In genomic region chrX:139774309-139775083, GRCm38 (mm10) we compare ENCODE assay signal across 9 mouse cellular contexts. TPM values are rescaled to one million over a fixed set of nuclear protein-coding genes. Genes with fewer than 3 reads are reported as not detected.
DNase-seq lines count a peak whose midpoint lies in the region; ATAC-seq and TF ChIP-seq lines count a peak whose summit lies in the region.
"Had no signal": no experiment of that assay in that cellular context is flagged by ENCODE, and none has a peak within 500 bp of the region (broad histone marks: within the 10 kb centered on the region; RNA-seq: fewer than 3 reads in every experiment).

No protein-coding gene starts in this region.

- H3K79me2 ChIP-seq in C2C12 (ENCODE audit: control insufficient read depth, insufficient read depth) = no peaks in the 10 kb centered on the region

- peaks cover 6% of the 10 kb centered on the region; the same call in 1 of the 2 replicates for H3K27me3 ChIP-seq in forebrain, embryonic 13.5 days
- no peaks in the 10 kb centered on the region for H3K27me3 ChIP-seq in forebrain, embryonic 16.5 days (replicated peaks; ENCODE audit: control insufficient read depth, insufficient read depth, low read length)
- no peaks in the 10 kb centered on the region for H3K27me3 ChIP-seq in C2C12 (ENCODE audit: control insufficient read depth, insufficient read depth, insufficient read length)
- H3K27me3 ChIP-seq in forebrain, embryonic 14.5 days (replicated peaks; ENCODE audit: control insufficient read depth, insufficient read depth, low read length) = no peaks in the 10 kb centered on the region
- 0 out of 2 replicates have a peak, but pooled peaks cover 3% of the 10 kb centered on the region for H3K27me3 ChIP-seq in kidney, embryonic 14.5 days (ENCODE audit: control insufficient read depth, insufficient read depth, low read length)

- peak; percentile 61 for DNase-seq in brain, embryonic 14.5 days (ENCODE audit: low read depth)
- peak; percentile 50 for DNase-seq in forebrain, embryonic 14.5 days (ENCODE audit: low spot score)
- peak; percentile 69 for DNase-seq in lung, postnatal 14 days
- DNase-seq in spleen, postnatal 4 days (ENCODE audit: low spot score in 2 of 2) = peak; percentile 44 to 75

- peak; percentile 30 for TF ChIP-seq CTCF in C2C12 (IDR thresholded peaks at IDR 0.05; ENCODE audit: control insufficient read depth, insufficient read depth, insufficient read length)
- TF ChIP-seq CTCF in brain, embryonic 14.5 days (IDR thresholded peaks at IDR 0.05; ENCODE audit: borderline replicate concordance, extremely low read depth, insufficient read depth, insufficient read length) = peak; percentile 52; the same call in 1 of the 2 replicates

- TF ChIP-seq POLR2A in brain, embryonic 14.5 days (IDR thresholded peaks at IDR 0.05; ENCODE audit: borderline replicate concordance, extremely low read depth, insufficient read depth, insufficient read length, poor library complexity, severe bottlenecking) = no peak

- H3K4me2 ChIP-seq in forebrain, embryonic 13.5 days = no peak overlapping the region
- no peak overlapping the region for H3K4me2 ChIP-seq in forebrain, embryonic 16.5 days (ENCODE audit: low read length)
- H3K4me2 ChIP-seq in forebrain, embryonic 14.5 days (ENCODE audit: low read length) = no peak overlapping the region
- no peak overlapping the region for H3K4me2 ChIP-seq in kidney, embryonic 14.5 days (replicated peaks; ENCODE audit: low read depth, low read length)
- H3K4me2 ChIP-seq: limb, embryonic 12.5 days had no signal

- no peaks in the 10 kb centered on the region for H3K79me3 ChIP-seq in C2C12 (ENCODE audit: low read depth)

- no peak overlapping the region for H3K4me3 ChIP-seq in forebrain, embryonic 13.5 days
- no peak overlapping the region for H3K4me3 ChIP-seq in forebrain, embryonic 16.5 days (replicated peaks; ENCODE audit: low read length)
- no peak overlapping the region for H3K4me3 ChIP-seq in C2C12 (ENCODE audit: insufficient read depth, poor library complexity, severe bottlenecking)
- H3K4me3 ChIP-seq in forebrain, embryonic 14.5 days (ENCODE audit: low read depth, low read length) = no peak overlapping the region
- no peak overlapping the region for H3K4me3 ChIP-seq in kidney, embryonic 14.5 days (ENCODE audit: low read length)
- H3K4me3 ChIP-seq: limb, embryonic 12.5 days had no signal

- no peak overlapping the region for H3K9ac ChIP-seq in forebrain, embryonic 13.5 days
- no peak overlapping the region for H3K9ac ChIP-seq in forebrain, embryonic 16.5 days (replicated peaks; ENCODE audit: low read depth, low read length)
- no peak overlapping the region for H3K9ac ChIP-seq in forebrain, embryonic 14.5 days (ENCODE audit: low read length)
- H3K9ac ChIP-seq in kidney, embryonic 14.5 days (ENCODE audit: low read depth, low read length) = no peak overlapping the region
- H3K9ac ChIP-seq: limb, embryonic 12.5 days had no signal

- H3K27ac ChIP-seq in forebrain, embryonic 13.5 days = no peak overlapping the region
- no peak overlapping the region for H3K27ac ChIP-seq in forebrain, embryonic 16.5 days (ENCODE audit: low read length)
- no peak overlapping the region for H3K27ac ChIP-seq in forebrain, embryonic 14.5 days (ENCODE audit: low read depth, low read length)
- H3K27ac ChIP-seq in kidney, embryonic 14.5 days (ENCODE audit: low read depth, low read length) = no peak overlapping the region
- H3K27ac ChIP-seq: limb, embryonic 12.5 days had no signal

- no peaks in the 10 kb centered on the region for H3K9me3 ChIP-seq in forebrain, embryonic 13.5 days (replicated peaks)
- H3K9me3 ChIP-seq in forebrain, embryonic 16.5 days (ENCODE audit: control insufficient read depth, low read length) = no peaks in the 10 kb centered on the region
- H3K9me3 ChIP-seq in forebrain, embryonic 14.5 days (replicated peaks; ENCODE audit: control insufficient read depth, low read length) = no peaks in the 10 kb centered on the region
- H3K9me3 ChIP-seq in kidney, embryonic 14.5 days (ENCODE audit: control insufficient read depth, low read length) = no peaks in the 10 kb centered on the region
- H3K9me3 ChIP-seq: limb, embryonic 12.5 days had no signal

- H3K4me1 ChIP-seq in forebrain, embryonic 13.5 days = no peaks in the 10 kb centered on the region
- H3K4me1 ChIP-seq in forebrain, embryonic 16.5 days (replicated peaks; ENCODE audit: control insufficient read depth, insufficient read depth, low read length) = no peaks in the 10 kb centered on the region
- no peaks in the 10 kb centered on the region for H3K4me1 ChIP-seq in forebrain, embryonic 14.5 days (ENCODE audit: control insufficient read depth, insufficient read depth, low read length)
- H3K4me1 ChIP-seq in kidney, embryonic 14.5 days (ENCODE audit: control insufficient read depth, insufficient read depth, low read length) = no peaks in the 10 kb centered on the region
- H3K4me1 ChIP-seq: limb, embryonic 12.5 days had no signal

- peak; percentile 53; the same call in 1 of the 2 replicates for ATAC-seq in forebrain, embryonic 13.5 days
- ATAC-seq in forebrain, embryonic 16.5 days = no peak
- no peak for ATAC-seq in forebrain, embryonic 14.5 days
- peak; percentile 71 for ATAC-seq in kidney, embryonic 14.5 days (ENCODE audit: low FRiP score, low TSS enrichment)

- peak overlapping the region; percentile 69 for H3ac ChIP-seq in C2C12 (ENCODE audit: control insufficient read depth, insufficient read length, low read depth)

- WGBS in forebrain, embryonic 13.5 days = 32% methylated on average over 18 of the region's 18 CpGs
- 37% methylated on average over 18 of the region's 18 CpGs for WGBS in forebrain, embryonic 16.5 days
- 42% methylated on average over 18 of the region's 18 CpGs for WGBS in forebrain, embryonic 14.5 days
- 38% methylated on average over 18 of the region's 18 CpGs for WGBS in kidney, embryonic 14.5 days

- H3K36me3 ChIP-seq in forebrain, embryonic 13.5 days (ENCODE audit: poor library complexity, severe bottlenecking) = no peaks in the 10 kb centered on the region
- H3K36me3 ChIP-seq in forebrain, embryonic 16.5 days (ENCODE audit: control insufficient read depth, insufficient read depth) = no peaks in the 10 kb centered on the region
- no peaks in the 10 kb centered on the region for H3K36me3 ChIP-seq in C2C12 (ENCODE audit: control insufficient read depth, insufficient read depth)
- no peaks in the 10 kb centered on the region for H3K36me3 ChIP-seq in forebrain, embryonic 14.5 days (ENCODE audit: control insufficient read depth, insufficient read depth, low read length)
- no peaks in the 10 kb centered on the region for H3K36me3 ChIP-seq in kidney, embryonic 14.5 days (ENCODE audit: control insufficient read depth, insufficient read depth, low read length)
- H3K36me3 ChIP-seq: limb, embryonic 12.5 days had no signal

TF ChIP-seq in C2C12, 6 proteins besides CTCF, POLR2A, EP300 and RAD21:
- TF ChIP-seq FOSL1 (IDR thresholded peaks at IDR 0.05; ENCODE audit: insufficient read depth, low read length, poor library complexity, severe bottlenecking) = no peak
- no peak for TF ChIP-seq MYOD1 (IDR thresholded peaks at IDR 0.05; ENCODE audit: control insufficient read depth, insufficient read length, low read depth)
- no peak for TF ChIP-seq MYOG (IDR thresholded peaks at IDR 0.05; ENCODE audit: control insufficient read depth, extremely low read depth, insufficient read length)
- no peak for TF ChIP-seq USF1 (IDR thresholded peaks at IDR 0.05; ENCODE audit: low read depth)
- no peak for TF ChIP-seq MAX (IDR thresholded peaks at IDR 0.05)
- no peak for TF ChIP-seq CEBPB (IDR thresholded peaks at IDR 0.05; ENCODE audit: low read depth)

RNA-seq across cellular contexts. Expression of gene Ripply1, which starts 7.7 kb away (rescaled TPM):
- not detected in 2 replicates for polyA plus RNA-seq in forebrain, embryonic 13.5 days (2015; fragmentation: Nextera tagmentation; extraction: Ambion mirVana)
- polyA plus RNA-seq in forebrain, embryonic 16.5 days (2015; fragmentation: Nextera tagmentation; extraction: Ambion mirVana) = not detected in 2 replicates
- polyA plus RNA-seq in C2C12 (2012; fragmentation: generic; extraction: Trizol) = not detected
- polyA plus RNA-seq in brain, embryonic 14.5 days (2012; rRNA removed) = 0.30 and 0.36 TPM in 2 replicates
- not detected in 2 replicates for polyA plus RNA-seq in forebrain, embryonic 14.5 days (2014; fragmentation: Nextera tagmentation; extraction: Ambion mirVana)
- polyA plus RNA-seq in kidney, embryonic 14.5 days (2014; fragmentation: Nextera tagmentation; extraction: Ambion mirVana) = not detected in 2 replicates
- polyA plus RNA-seq: limb, embryonic 12.5 days had no signal

RNA-seq across cellular contexts. Expression of gene Cldn2, which starts 26.1 kb away (rescaled TPM):
- 0.14 and 0.34 TPM in 2 replicates for polyA plus RNA-seq in forebrain, embryonic 13.5 days (2015; fragmentation: Nextera tagmentation; extraction: Ambion mirVana)
- polyA plus RNA-seq in forebrain, embryonic 16.5 days (2015; fragmentation: Nextera tagmentation; extraction: Ambion mirVana) = 0.89 and 1.3 TPM in 2 replicates
- not detected for polyA plus RNA-seq in C2C12 (2012; fragmentation: generic; extraction: Trizol)
- 0.28 and 0.94 TPM in 2 replicates for polyA plus RNA-seq in brain, embryonic 14.5 days (2012; rRNA removed)
- polyA plus RNA-seq in forebrain, embryonic 14.5 days (2014; fragmentation: Nextera tagmentation; extraction: Ambion mirVana) = 0.56 and 0.61 TPM in 2 replicates
- polyA plus RNA-seq in kidney, embryonic 14.5 days (2014; fragmentation: Nextera tagmentation; extraction: Ambion mirVana) = 5.0 and 5.2 TPM in 2 replicates
- polyA plus RNA-seq: limb, embryonic 12.5 days had no signal

Comparison
In these comparisons a context has a peak if more than half of its experiments do, and no peak if none do; other contexts are left out.
1. ATAC-seq: peak in forebrain, embryonic 13.5 days (single experiment) and kidney, embryonic 14.5 days (single experiment); none in forebrain, embryonic 16.5 days (single experiment) and forebrain, embryonic 14.5 days (single experiment).
2. Peak in every context shown above with its lines, with median percentiles within 50 percentile points of each other: DNase-seq.